Mouse (Mus musculus) T-helper 1 cell (primary cell): Measurements from ENCODE around the gene 2310034G01Rik.

ENCODE experiments used
- in situ Hi-C: fragments of 300-600 bp; cut with MboI, MseI; formaldehyde crosslinking; loops from one replicate; pipeline ENCODE4 v1.15.1; 2025; ENCODE audit warnings: high pct_unique_total_duplicates

Gene 2310034G01Rik

DNA sequence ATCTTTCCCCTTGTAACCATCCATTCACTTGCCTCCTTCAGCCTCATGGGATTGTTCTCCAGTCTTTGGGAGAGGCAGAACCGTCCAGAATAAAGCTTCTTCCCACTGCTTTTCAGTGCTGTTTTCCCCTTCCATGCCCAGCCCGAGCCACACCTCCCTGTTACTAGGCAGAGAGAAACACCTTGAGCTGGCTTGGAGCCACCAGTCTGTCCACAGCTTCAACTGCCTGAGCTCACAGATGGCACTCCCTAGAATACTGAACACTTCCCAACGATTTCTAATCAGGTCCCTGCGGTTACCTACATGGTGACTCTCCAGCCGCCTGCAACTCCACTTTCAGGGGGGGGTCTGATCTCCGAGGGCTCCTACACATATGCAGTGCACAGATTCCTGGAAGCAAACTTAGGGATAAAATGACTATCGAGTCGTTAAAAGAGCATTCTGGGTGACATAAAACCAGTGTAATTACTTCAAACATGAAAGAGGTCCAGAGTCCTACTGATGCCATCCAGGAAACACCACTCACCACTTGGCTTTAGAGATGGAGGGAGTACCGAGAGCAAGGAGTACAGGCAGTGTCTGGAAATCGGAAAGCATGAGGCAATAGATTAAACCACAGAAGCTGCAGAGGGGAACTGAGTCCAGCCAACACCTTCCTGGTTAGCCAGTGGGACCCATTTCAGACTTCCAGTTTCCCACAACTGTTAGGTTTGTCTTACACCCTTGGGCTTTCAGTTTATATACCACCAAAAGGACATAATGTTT, at the start of gene 2310034G01Rik:
Gene 2310034G01Rik, minus strand, starts transcription at position 135 of the 765 bp plus-strand sequence.
- in situ Hi-C loops, result no loop called here

DNA sequence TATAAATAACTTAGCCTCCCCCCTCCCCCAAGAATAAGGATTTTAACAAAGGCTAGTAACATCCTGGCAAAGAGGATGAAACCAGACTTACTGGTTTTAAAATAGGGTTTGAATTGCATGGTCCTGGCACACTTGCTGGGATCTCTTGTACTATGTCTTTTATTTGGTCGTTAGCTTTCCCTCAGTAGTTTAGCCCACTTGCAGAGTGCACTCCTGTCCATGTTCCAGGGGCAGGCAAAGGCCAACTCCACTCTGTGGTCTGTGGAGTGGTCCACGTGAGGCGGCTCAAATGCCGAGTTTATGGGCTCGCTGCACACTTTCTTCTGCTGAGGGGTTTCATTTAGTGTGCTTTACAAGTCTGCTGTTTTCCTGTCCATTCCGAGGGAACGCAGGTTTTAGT, 49.8 kb upstream of the 2310034G01Rik start:
- in situ Hi-C loops, result loop anchor here (5.0 kb wide), 1 partner anchor 47 kb away; no protein-coding TSS in a partner anchor

DNA sequence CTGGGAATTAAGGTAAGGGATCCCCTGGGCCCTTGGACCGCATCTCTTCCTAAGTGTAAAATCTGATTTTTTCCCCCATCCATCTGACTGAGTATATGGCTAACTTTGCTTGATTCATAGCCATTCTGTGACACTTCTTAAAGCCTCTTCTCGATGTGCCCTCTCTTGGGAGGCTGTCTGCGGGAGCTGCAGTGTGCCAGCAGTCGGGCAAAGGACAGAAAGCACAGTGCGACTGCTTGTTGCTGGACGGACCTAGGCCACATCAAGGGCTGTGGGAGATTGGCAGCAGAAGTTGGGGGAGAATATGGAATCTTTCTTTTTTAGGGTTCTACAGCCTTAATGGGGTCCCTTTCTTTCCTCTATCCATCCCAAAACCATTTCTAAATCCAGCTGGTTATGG, 49.3 kb upstream of the 2310034G01Rik start:
- in situ Hi-C loops, result no loop called here

DNA sequence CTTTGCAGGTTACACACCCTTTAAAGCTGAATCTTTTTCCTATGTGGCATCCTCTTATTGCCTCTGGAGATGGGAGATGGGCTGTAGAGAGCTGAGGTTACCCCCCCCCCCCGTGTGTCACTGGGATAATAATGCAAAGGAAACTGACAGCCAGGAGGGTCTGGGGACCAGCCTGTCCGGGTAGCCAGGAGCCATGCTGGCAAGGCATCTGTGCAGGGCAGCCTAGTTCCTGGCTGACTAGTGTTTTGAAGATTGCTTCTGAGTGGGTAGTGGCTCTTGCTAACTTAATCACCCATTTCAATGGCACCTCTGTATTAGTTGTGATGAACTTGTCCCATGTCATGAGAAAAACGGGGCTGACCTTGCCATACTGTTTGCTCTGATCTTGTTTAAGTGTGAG, 48.3 kb upstream of the 2310034G01Rik start:
- in situ Hi-C loops, result no loop called here

DNA sequence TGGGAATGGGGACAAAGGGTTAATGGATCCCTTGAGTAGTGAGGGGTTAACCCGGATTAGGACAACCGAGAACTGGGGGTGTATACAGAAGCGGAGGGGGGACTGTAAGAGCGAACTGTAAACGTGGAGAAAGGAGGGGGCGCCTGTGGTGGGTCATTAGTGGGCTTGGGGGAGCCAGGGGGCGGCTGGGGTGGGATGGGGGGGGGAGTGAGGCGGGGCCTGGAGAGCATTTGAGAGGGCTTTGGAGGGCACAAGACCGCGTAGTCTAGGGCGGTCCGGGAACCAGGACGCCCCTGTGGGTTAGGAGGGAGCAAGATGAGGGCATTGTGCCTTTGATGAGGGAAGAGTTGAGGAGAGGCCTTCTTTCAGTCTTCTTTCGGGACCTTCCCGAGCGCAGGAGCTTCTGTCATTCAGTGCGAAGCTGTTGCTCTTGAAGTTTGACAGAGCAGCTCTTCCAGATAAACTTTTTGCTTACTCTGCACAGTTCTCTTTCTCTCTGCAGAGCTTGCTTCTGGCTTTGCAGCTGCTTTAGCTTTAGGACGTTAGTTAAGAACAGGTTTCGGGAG, 47.4 kb upstream of the 2310034G01Rik start:
- in situ Hi-C loops, result no loop called here

DNA sequence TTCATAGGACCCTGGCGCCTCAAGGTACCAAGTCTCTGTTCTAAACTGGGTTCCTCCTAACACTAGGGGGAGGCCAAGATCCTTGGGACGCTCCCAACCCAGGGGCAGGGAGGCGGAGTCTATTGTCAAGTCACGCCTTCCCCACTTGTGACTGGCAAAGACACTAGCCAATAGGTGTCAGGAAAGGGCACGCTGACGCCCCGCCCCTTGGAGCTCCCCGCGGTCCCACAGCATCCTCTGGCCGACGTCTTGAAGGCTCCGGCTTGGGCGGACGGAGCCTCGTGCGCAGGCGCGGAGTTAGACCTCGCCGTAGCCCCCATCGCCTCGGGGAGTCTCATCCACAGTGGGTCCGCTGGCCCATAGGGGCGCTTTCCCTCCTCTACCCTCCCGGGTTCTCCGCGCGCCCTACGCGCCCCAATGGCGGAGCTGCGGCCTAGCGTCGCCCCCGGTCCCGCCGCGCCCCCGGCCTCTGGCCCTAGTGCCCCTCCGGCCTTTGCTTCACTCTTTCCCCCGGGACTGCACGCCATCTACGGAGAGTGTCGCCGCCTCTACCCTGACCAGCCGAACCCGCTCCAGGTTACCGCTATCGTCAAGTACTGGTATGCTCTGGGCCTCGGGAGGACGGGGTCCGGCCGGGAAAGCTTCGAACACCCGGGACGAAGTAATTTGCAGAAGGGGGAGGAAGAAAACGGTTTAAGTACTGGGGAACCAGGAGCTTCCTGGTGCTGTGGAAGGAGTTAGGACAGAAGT, 46.8 kb upstream of the 2310034G01Rik start, which contains the start of gene Sufu:
Gene Sufu, plus strand, starts transcription at position 211 of the 750 bp plus-strand sequence.
- in situ Hi-C loops, result no loop called here

DNA sequence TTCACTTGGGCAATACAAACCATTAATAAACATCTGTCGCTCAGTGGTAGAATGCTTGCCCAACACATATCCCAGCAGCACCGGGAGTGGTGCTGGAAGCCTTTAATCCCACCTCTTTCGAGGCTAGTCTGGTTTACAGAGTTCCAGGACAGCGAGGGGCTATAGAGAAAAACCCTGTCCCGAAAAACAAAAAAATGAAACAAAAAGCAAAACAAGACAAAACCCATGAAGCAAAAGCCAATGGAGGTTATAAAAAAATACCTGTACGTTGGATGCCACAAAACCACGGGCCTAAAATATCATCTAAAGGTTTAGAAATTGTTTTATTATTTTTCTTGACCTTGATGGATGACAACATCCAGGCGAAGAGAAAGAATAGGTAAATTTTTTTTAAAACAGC, 46.0 kb upstream of the 2310034G01Rik start:
- in situ Hi-C loops, result no loop called here

DNA sequence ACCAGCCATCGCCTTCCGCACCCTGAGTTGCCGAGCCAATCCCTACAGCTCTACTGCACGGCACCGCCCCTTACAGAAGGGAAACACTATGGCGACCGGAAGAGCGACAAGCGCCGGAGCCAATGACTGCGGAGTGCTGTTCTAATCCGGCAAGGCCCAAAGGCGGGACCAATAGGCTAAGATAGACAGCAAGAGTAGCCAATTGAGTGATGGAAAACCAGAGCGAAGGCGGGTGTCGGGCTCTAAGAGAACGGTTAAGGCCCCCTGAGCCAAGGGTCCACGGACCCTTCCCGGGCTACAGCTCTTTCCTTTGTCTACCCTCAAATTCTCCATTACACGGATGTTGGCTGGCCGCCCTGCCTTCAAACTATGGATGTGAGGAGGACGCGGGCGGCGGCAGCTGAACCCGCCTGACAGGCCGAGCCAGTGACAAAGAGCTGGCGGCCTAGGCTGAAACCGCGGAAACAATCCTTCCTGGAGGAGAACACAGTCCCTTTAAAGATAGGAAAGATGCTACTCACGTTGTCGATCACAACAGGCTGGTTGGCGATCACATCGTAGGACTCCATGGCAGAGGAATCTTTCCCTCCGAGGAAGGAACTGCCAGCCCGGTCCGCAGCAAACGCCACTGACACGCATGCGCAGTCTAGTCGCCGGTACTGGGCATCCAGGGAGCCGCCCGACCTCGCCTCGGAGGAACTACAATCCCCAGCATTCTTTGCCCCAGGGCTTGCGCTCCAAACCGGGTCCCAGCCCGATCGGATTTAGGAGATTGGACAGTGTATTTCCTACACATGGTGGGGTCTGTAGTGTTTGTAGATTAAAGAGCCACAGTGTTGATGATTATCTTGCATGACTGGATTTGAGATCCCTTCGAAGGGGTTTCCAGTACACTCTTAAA, 45.3 kb upstream of the 2310034G01Rik start, which contains the start of gene Actr1a:
Gene Actr1a, minus strand, starts transcription at position 640 of the 901 bp plus-strand sequence.
- in situ Hi-C loops, result no loop called here

DNA sequence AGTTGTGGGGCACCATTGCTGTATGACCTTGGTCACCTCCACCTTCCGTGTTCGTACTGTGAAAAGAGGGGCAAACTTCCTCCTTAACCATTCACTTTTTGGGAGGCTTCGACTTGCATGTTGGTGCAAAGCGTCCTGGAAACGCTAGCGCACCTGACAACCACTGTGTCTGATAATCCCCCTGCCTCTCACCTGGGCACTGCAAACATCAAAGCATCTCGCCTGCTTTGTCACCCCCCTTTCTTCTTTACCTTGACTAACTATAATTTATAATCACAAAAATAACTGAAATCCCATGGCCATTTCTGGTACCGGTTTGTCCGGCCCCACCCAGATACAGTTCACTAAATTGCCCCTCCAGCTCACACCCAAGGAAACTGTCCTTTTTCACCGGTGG, 44.6 kb upstream of the 2310034G01Rik start:
- in situ Hi-C loops, result no loop called here

DNA sequence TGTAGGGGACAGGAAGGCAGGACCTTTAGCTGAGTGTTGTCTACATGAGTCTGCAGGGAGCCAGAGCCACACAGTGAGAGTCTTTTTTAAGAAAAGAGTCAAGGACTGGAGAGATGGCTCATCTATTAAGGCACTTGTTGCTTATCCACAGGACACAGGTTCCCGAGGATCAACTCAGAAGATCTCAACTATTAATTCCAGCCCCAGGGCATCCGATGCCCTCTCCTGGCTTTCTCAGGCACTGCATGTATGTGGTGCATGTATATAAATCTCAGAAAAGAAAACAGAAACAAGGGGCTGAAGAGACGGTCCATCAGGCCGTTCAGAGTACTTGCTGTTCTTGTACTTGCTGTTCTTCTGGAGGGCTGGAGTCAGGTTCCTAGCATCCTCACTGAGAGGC, 41.9 kb upstream of the 2310034G01Rik start:
- in situ Hi-C loops, result no loop called here

DNA sequence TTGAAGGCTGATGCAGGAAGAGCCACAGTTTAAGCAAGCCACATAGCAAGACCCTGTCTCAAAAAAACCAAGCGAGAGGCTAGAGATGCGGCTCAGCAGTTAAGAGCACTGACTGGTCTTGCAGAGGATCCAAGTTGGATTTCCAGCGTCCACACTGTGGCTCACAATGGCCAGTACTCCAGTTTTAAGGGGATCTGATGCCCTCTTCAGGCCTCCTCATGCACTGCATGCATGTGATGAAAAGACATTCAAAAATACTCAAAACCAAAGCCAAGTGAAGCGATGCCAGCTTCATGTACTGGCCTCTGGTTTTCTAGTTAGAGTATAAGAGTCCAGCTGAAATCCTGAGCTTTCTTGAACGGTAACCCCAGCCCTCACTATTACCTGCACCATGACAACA, 39.8 kb upstream of the 2310034G01Rik start:
- in situ Hi-C loops, result no loop called here

DNA sequence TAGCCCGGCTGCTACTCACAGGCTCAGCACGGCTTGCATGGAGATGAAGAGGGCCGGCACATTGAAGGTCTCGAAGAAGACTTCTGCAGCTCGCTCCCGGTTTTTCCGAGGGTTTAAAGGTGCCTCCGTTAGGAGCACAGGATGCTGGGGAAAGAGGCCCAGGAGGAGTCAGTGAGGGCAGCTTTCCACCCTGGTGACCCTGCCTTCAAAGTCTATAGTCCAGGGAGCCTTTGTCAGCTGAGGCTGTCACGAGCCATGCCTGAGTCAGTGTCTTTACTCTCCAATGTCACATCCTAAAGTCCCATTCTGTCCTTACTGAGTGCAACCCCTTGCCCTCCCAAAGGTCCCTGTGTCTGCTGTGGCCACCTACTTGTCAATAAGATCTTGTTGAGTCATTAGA, 32.2 kb upstream of the 2310034G01Rik start:
- in situ Hi-C loops, result no loop called here

DNA sequence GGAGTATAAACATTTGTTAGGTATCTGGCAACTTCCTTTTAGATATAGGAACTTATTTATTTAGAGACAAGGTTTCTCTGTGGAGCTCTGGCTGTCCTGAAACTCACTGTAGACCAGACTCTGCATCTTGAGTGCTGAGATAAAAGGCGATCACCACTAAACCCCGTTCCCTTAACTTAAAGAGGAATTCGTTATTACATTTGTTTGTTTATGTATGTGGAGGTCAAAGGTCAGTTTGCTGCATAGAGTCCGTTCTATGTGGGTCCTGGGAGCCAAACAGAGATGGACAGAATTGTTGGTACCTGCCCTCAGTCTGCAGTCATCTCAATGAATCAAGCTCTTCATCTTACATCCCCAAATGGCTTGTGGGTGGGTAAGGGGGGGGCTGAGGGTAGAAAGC, 25.8 kb upstream of the 2310034G01Rik start:
- in situ Hi-C loops, result no loop called here

DNA sequence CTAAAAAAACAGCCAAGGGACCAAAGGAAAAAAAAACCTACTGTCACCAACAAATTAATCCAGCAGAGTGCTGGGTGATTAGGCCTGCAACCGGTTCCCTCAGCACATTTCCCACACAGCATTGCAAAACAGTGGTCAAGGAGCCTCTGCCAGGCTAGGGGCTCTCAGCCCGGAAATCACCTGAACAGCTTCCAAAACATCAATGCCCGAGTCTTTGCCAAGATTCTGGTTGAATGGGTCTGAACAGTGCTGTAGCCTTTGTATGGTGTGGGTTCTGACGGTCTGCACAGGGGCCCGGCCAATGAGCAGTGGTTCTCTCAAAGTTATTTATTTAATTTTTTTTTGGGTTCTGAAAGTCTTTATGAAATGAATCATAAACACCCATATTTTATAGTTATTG, 25.4 kb upstream of the 2310034G01Rik start:
- in situ Hi-C loops, result no loop called here

DNA sequence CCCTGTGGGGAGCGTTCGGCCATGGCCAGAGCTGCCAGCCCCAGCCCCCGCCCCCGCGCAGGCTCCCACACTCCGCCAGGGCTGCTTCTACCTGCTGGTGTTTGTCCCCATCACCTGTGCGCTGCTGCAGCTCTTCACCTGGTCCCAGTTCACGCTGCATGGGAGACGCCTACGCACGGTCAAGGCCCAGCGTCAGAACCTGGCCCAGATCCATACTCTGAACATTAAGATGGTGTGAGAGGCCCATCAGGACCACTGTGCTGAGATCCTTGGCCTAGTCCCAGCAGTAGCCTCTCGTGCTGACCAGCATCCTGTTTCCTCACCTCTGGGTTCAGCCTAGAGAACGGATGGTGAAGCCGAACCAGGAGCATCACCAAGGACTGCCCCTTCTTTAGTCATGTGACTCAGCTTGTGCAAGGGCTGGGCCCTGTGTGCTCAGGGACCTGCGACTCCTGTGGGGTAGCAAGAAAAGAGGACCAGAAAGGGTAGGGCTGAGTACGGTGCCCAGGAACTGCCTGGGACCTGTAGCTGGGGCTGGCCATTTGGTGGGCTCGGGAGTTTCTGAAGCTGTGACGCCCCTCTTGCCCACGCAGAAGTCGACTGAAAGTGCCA, 24.5 kb upstream of the 2310034G01Rik start:
- in situ Hi-C loops, result no loop called here

DNA sequence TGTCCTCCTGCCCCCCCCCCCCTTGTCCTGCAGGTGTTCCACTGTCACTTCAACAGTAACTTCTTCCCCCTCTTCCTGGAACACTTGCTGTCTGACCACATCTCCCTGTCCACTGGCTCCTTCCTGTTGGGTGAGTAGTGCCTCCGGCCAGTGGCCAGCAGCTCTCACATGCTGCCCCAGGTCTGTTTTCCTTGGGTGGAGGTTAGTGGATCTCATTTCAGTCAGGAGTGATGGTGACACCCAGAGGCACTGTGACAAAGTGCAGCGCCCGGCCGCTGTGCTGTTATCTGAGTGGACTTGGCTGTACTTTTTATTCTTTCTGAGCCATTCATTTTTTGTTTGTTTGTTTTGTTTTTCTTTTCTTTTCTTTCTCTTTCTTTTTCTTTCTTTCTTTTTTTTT, 19.1 kb upstream of the 2310034G01Rik start:
- in situ Hi-C loops, result no loop called here

DNA sequence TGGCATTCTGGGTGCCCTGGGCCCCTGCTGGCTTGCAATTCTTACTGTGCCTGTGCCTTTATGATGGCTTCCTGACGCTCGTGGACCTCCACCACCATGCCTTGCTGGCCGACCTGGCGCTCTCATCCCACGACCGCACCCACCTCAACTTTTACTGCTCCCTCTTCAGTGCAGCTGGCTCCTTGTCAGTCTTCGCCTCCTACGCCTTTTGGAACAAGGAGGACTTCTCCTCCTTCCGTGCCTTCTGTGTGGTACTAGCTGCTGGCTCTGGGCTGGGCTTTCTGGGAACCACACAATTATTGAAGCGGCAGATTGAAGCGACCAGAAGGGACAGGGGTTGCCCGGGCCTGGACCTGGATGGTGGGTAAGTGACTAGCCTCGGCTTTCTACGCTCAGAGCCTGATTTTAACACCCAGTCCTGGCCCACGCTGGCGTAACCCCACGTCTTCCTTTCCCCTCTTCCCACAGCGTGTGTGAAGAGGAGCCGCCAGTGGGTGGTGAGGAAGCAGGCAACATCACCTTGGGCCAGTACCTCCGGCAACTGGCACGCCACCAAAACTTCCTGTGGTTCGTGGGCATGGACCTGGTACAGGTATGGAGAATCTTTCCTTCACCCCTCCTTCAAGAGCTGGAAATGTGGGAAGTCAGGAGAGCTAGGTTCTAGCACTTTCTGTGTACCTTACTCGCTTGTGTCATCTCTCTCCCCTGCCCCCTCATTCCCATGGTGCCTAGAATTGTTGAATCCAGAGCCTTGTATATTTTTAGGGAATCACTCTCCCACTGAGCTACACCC, 17.9 kb upstream of the 2310034G01Rik start:
- in situ Hi-C loops, result no loop called here

DNA sequence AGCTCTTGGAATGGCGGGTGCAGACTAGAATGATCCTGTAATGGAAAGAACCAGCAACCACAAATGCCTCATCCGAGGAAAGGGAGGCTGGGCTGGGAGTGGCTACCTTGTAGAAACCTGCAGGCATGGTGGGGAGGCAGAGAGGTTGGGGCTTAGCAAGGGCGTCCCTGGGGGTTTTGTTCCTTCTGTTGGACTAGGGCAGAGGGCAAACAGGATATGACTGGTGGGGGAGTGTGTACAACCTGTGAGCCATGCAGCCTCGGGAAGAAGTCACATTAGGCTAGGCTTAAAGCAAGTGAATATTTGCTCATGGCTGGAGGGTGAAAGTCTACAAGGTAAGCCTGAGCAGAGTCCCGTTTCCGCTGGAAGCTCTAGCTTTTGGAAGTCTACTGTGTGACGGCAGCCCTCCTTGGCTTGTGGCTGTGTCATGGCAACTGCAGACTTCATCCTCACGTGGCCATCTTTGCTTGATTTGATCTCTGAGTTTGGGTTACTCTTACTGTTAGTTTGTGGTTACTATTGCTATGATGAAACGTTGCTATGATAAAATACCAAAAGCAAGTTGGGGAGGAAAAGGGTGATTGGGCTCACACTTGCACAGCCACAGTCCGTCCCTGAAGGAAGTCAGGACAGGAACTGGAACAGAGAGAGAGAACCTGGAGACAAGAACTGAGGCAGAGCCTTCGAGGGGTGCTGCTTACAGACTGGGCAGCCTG, 13.3 kb upstream of the 2310034G01Rik start:
- in situ Hi-C loops, result no loop called here

DNA sequence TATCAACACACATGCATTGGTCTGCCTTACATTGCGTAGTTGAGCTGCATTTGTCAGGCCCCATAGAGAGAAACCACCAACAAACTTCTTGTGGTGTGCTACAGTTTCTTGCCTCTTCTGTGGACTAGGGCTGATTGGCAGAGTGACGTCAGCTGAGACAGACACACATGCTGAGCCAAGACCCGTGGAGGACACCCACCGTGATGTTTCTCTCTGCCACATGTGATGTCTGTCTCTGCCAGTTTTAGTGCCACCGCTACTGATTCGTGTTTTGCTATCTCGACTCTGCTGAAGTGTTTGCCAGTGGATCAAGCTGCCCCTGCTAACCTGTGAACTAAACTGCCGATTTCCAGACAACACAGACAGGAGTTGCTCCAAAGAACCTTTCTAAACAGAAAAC, 12.0 kb upstream of the 2310034G01Rik start:
- in situ Hi-C loops, result no loop called here

DNA sequence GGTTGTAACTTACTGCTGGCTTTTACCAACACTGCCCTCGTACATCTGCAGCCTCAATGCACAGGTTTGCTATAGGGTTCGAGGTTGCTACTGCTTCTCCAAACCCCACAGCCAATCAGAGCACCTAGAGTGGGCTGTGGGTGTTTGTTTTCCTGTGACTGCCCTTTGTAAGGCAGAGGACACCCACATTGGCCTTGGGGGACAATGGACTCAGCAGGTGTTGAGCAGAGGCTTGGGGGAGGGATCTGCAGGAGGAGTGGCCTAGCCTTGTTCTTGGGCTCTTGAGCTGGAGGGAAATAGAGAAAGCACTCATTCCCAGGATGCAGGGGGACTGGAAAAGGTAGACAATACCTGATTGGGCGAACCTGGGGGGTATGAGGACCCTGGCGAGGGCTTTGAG, 8.3 kb upstream of the 2310034G01Rik start:
- in situ Hi-C loops, result no loop called here
